In the genomic region with DNA sequence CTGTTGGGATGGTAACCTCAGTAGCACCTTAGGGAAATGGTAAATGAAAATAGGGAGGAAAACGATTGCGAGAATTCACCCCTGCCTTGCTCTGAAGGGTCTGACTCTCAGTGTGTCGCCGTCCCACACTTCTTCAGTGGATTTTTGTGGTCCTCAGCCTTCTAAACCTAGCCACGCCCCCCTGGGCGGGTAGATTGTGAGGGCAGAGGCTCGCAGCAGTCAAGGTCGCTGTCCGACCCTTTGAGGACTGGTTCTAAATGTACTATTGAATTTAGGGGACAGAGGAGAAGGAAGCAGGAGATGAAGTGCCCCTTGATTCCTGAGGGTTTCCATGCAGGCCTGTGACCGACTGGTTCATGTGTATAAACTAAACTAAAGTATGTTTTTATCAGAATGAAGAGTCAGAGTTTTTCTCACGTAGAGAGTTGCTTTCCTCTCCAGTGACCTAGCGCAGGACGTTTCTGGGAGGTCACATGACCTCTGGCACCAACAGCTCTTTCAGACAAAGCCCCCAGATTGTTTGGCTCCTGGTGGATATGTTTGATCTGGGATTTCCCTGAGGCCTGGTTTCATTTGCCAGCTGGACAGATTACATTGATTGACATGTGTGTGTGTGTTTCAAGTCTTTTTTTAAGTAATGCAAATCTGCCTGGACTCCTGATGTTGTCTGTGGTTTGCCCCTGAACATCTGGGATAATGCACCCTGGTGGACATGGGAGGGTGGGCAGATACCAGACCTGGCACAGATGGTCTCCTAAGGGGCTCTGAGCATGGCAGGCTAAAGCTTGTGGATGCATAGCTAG, we compare ENCODE assay signal across 8 mouse cellular contexts.
DNase-seq lines count a peak whose midpoint lies in the region; ATAC-seq lines count a peak whose summit lies in the region.

No protein-coding gene starts in this region.

- intact Hi-C loops in left cerebral cortex, postnatal 4 days (cut with DNase I): no loop called here

- no peaks in the 10 kb centered on the region for H3K9me3 ChIP-seq in embryonic facial prominence, embryonic 15.5 days (replicated peaks)
- H3K9me3 ChIP-seq in limb, embryonic 10.5 days (replicated peaks): no peaks in the 10 kb centered on the region

- peak; percentile 10 for DNase-seq in left cerebral cortex, postnatal 4 days
- no peak for DNase-seq in left cerebral cortex, adult 8-10 months (ENCODE audit: low spot score in 2 of 2)
- no peak for DNase-seq in limb, embryonic 10.5 days (ENCODE audit: low spot score)
- DNase-seq in retina, postnatal 7 days (ENCODE audit: low read depth, low spot score): peak; percentile 31
- no peak for DNase-seq in T-cell, adult 2 months (ENCODE audit: low spot score)
- DNase-seq in right cerebral cortex, postnatal 10 days (ENCODE audit: low spot score in 2 of 2): no peak
- DNase-seq in c-Kit-positive CD71-positive TER-119-positive erythroid progenitor cells, embryonic 14.5 days (ENCODE audit: low spot score): no peak

- H3K4me1 ChIP-seq in embryonic facial prominence, embryonic 15.5 days: peaks cover 7% of the 10 kb centered on the region
- H3K4me1 ChIP-seq in limb, embryonic 10.5 days: peaks cover 11% of the 10 kb centered on the region

- H3K9ac ChIP-seq in embryonic facial prominence, embryonic 15.5 days: no peak overlapping the region

- 5% methylated on average over 13 of the region's 13 CpGs for WGBS in embryonic facial prominence, embryonic 15.5 days
- WGBS in limb, embryonic 10.5 days: 12% methylated on average over 13 of the region's 13 CpGs

- H3K27ac ChIP-seq in embryonic facial prominence, embryonic 15.5 days (replicated peaks): no peak overlapping the region
- H3K27ac ChIP-seq in limb, embryonic 10.5 days: no peak overlapping the region

- no peaks in the 10 kb centered on the region for H3K36me3 ChIP-seq in embryonic facial prominence, embryonic 15.5 days
- H3K36me3 ChIP-seq in limb, embryonic 10.5 days: no peaks in the 10 kb centered on the region

- no peaks in the 10 kb centered on the region for H3K27me3 ChIP-seq in embryonic facial prominence, embryonic 15.5 days
- no peaks in the 10 kb centered on the region for H3K27me3 ChIP-seq in limb, embryonic 10.5 days (ENCODE audit: low read depth, poor library complexity, severe bottlenecking)

- peak overlapping the region; percentile 46 for H3K4me2 ChIP-seq in embryonic facial prominence, embryonic 15.5 days (replicated peaks)

- peak overlapping the region; percentile 23; the same call in 1 of the 2 replicates for H3K4me3 ChIP-seq in embryonic facial prominence, embryonic 15.5 days (replicated peaks)
- peak overlapping the region; percentile 44 for H3K4me3 ChIP-seq in limb, embryonic 10.5 days

- no peak for ATAC-seq in embryonic facial prominence, embryonic 15.5 days (ENCODE audit: insufficient number of reproducible peaks, low FRiP score, low TSS enrichment, low read depth)

Comparison
In these comparisons a context has a peak if more than half of its experiments do, and no peak if none do; other contexts are left out.
1. DNase-seq: peak in left cerebral cortex, postnatal 4 days (single experiment) and retina, postnatal 7 days (single experiment); none in left cerebral cortex, adult 8-10 months (0 of 2), limb, embryonic 10.5 days (single experiment), T-cell, adult 2 months (single experiment), right cerebral cortex, postnatal 10 days (0 of 2) and c-Kit-positive CD71-positive TER-119-positive erythroid progenitor cells, embryonic 14.5 days (single experiment).